Mouse (Mus musculus): ENCODE data around the gene Flt3.

DNA sequence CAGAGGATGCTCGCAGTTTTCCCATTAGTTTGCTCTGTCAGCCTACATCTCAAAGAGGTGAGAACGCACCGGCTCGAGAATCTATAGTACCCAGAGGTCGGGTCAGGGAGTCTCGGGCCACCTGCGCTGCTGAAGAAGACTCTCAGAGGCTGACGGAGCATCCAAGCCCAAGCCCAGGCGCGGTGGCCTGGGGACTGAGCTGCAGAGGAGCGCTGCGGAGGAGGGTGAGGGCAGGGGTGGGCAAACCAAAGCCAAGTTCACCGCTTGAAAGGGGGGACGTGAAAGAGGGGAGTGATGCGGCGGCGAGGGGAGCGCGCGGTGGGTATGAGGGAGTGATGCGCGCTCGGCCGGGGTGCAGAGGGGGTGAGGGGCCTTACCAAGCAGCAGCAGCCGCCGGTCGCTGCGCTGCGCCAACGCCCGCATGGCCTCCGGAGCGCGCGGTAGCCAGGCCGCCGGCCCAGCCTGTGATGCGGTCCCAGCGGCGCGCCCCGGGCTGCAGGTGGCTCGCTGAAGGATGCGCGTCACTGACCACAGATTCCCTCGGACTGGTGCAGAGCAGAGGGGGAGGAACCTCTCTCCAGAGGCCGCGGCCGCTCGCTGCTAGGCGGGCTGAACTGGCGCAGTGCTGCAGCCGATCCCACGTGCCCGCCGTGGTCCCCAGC lies at the start of gene Flt3:
- TF ChIP-seq GATA1 (IDR thresholded peaks at IDR 0.05; ENCODE audit: borderline replicate concordance, low read length) (no peak), FLI1 (IDR thresholded peaks at IDR 0.05; ENCODE audit: low read length) (no peak)
